Mouse (Mus musculus) ES-CJ7 (cell line): Measurements from ENCODE around the gene Ptpra.
A peak's percentile ranks its signal among the peaks of the same experiment; 100 is the strongest.

Experiments used
- DNase-seq: peaks from one replicate; pipeline ENCODE4 v3.0.0; 2011; ENCODE audit warnings: low read depth, low spot score

Ptpra gene

GRCm38 (mm10) chr2:130449794-130450433 lies at the start of gene Ptpra:
Ptpra (plus strand) TSS chr2:130450278.
- DNase-seq = peak; percentile 80

GRCm38 (mm10) chr2:130401891-130402290 lies 48.2 kb upstream of the Ptpra start:
- DNase-seq = no peak

GRCm38 (mm10) chr2:130404939-130405338 lies 45.1 kb upstream of the Ptpra start, which contains the start of the genes Gm28372 and 1700020A23Rik:
Gm28372 (plus strand) TSS chr2:130405239.
1700020A23Rik (plus strand) TSS chr2:130405259.
- no peak for DNase-seq

- no peak for DNase-seq
Measured at GRCm38 (mm10) chr2:130406178-130406577, 43.9 kb upstream of the Ptpra start, which contains the start of gene Tmem239. Tmem239 (plus strand) TSS chr2:130406478.

- peak; percentile 47 for DNase-seq
Measured at GRCm38 (mm10) chr2:130408194-130408593, 41.9 kb upstream of the Ptpra start.

GRCm38 (mm10) chr2:130411558-130412495 lies 38.3 kb upstream of the Ptpra start:
- DNase-seq = peak; percentile 76

- no peak for DNase-seq
Measured at GRCm38 (mm10) chr2:130412775-130413174, 37.3 kb upstream of the Ptpra start.

GRCm38 (mm10) chr2:130414094-130414856 lies 35.8 kb upstream of the Ptpra start:
- DNase-seq = peak; percentile 20

- no peak for DNase-seq
Measured at GRCm38 (mm10) chr2:130421781-130422620, 28.1 kb upstream of the Ptpra start.

GRCm38 (mm10) chr2:130423397-130424125 lies 26.5 kb upstream of the Ptpra start:
- DNase-seq = peak; percentile 80

GRCm38 (mm10) chr2:130424126-130424853 lies 25.8 kb upstream of the Ptpra start, which contains the start of the genes Vps16 and Pced1a:
Vps16 (plus strand) TSS chr2:130424339.
Pced1a (minus strand) TSS chr2:130424701.
- peak; percentile 83 for DNase-seq

- no peak for DNase-seq
Measured at GRCm38 (mm10) chr2:130425112-130425511, 25.0 kb upstream of the Ptpra start.

GRCm38 (mm10) chr2:130429851-130430250 lies 20.2 kb upstream of the Ptpra start:
- DNase-seq = no peak

- no peak for DNase-seq
Measured at GRCm38 (mm10) chr2:130430484-130430883, 19.6 kb upstream of the Ptpra start.

GRCm38 (mm10) chr2:130432157-130432556 lies 17.9 kb upstream of the Ptpra start:
- no peak for DNase-seq

- peak; percentile 67 for DNase-seq
Measured at GRCm38 (mm10) chr2:130433152-130433551, 16.9 kb upstream of the Ptpra start.

- no peak for DNase-seq
Measured at GRCm38 (mm10) chr2:130436769-130437168, 13.3 kb upstream of the Ptpra start.

GRCm38 (mm10) chr2:130438861-130439260 lies 11.2 kb upstream of the Ptpra start:
- DNase-seq = no peak

GRCm38 (mm10) chr2:130439840-130440480 lies 10.1 kb upstream of the Ptpra start:
- DNase-seq = no peak
